Mouse (Mus musculus) Patski (cell line): ENCODE data around the gene Ess2. TPM values are rescaled to one million over a fixed set of nuclear protein-coding genes. Genes with fewer than 3 reads are reported as not detected.
A peak's percentile ranks its signal among the peaks of the same experiment; 100 is the strongest.

Source experiments
- ATAC-seq: fragments of 100-300 bp; one replicate; pipeline ENCODE4 v1.8.0; 2021
- CTCF ChIA-PET: fragments of 350-600 bp; sonication (Branson Sonifier 250); formaldehyde crosslinking; loops from one replicate; lab custom pipeline; 2022; ENCODE audit warnings: inconsistent platforms; lab: Charles Lee
- POLR2A ChIA-PET: fragments of 350-600 bp; sonication (Branson Sonifier 250); formaldehyde crosslinking; loops from one replicate; lab custom pipeline; 2022; ENCODE audit warnings: antibody characterized with exemption, inconsistent platforms; lab: Charles Lee
- DNase-seq: peaks from one replicate; pipeline ENCODE4 v3.0.0-alpha.2; 2011; ENCODE audit warnings: low read depth, low spot score
- H3K27me3 ChIP-seq: fragments of 371-371 bp; one replicate; pipeline ENCODE4 v1.5.1; 2021
- CTCF ChIP-seq: fragments of 100-300 bp; IDR thresholded peaks from one replicate; pipeline ENCODE4 v1.5.1; 2021
- in situ Hi-C: fragments of 300-500 bp; cut with MboI; formaldehyde crosslinking; loops from 3 replicates; pipeline ENCODE4 v1.11.1; 2018; ENCODE audit warnings: low pct_unique_long_range_greater_than_20kb, mixed read lengths
- polyA plus RNA-seq: library from polyadenylated mRNA; unstranded; gene quantifications from one replicate; pipeline ENCODE4 v1.2.3, GENCODE M21; 2021

Ess2 gene
- polyA plus RNA-seq, 1 experiment from 2014 or later, result 25.7 TPM

GRCm38 (mm10) chr16:17936776-17937175 is 25.6 kb upstream of the Ess2 start:
- no peak for DNase-seq
- H3K27me3 ChIP-seq, result peaks cover 32% of the 10 kb centered on the region
- ATAC-seq, result no peak
- in situ Hi-C loops, result no loop called here
- no peak for TF ChIP-seq CTCF
- POLR2A ChIA-PET, result interaction anchor here (0.8 kb wide), 1 partner anchor 9 kb away, joined by 4 read pairs; the partner anchor contains the start of gene Slc25a1
- CTCF ChIA-PET, result interaction anchor here (2.7 kb wide), 1 partner anchor 8 kb away, joined by 19 read pairs; the partner anchor contains the start of gene Slc25a1

- ATAC-seq (no peak), DNase-seq (no peak)
- ChIA-PET CTCF (no interaction called here), POLR2A (no interaction called here)
- in situ Hi-C loops, result no loop called here
- peaks cover 32% of the 10 kb centered on the region for H3K27me3 ChIP-seq
- no peak for TF ChIP-seq CTCF
Observed at GRCm38 (mm10) chr16:17934445-17934910, 23.3 kb upstream of the Ess2 start.

GRCm38 (mm10) chr16:17933594-17934444 is 22.7 kb upstream of the Ess2 start:
- DNase-seq (no peak), ATAC-seq (no peak)
- POLR2A ChIA-PET, result no interaction called here
- TF ChIP-seq CTCF, result no peak
- peaks cover 32% of the 10 kb centered on the region for H3K27me3 ChIP-seq
- CTCF ChIA-PET, result no interaction called here
- in situ Hi-C loops, result no loop called here

- H3K27me3 ChIP-seq, result peaks cover 21% of the 10 kb centered on the region
- in situ Hi-C loops, result no loop called here
- DNase-seq, result no peak
- POLR2A ChIA-PET, result no interaction called here
- no peak for ATAC-seq
- CTCF ChIA-PET, result no interaction called here
- no peak for TF ChIP-seq CTCF
Observed at GRCm38 (mm10) chr16:17931906-17932460, 20.8 kb upstream of the Ess2 start.

GRCm38 (mm10) chr16:17929631-17930030 is 18.5 kb upstream of the Ess2 start:
- TF ChIP-seq CTCF, result no peak
- peaks cover 6% of the 10 kb centered on the region for H3K27me3 ChIP-seq
- CTCF ChIA-PET, result interaction anchor here (1.0 to 2.2 kb wide), 5 partner anchors 9 to 118 kb away, joined by 3 to 19 read pairs (median 4); no protein-coding TSS in a partner anchor
- DNase-seq, result no peak
- ATAC-seq, result no peak
- POLR2A ChIA-PET, result interaction anchor here (1.3 kb wide), 1 partner anchor 11 kb away, joined by 3 read pairs; no protein-coding TSS in a partner anchor
- in situ Hi-C loops, result no loop called here

GRCm38 (mm10) chr16:17929211-17929610 is 18.1 kb upstream of the Ess2 start:
- ChIA-PET CTCF (interaction anchor here (1.1 to 2.2 kb wide), 6 partner anchors 9 to 118 kb away, joined by 3 to 19 read pairs (median 3); no protein-coding TSS in a partner anchor), POLR2A (interaction anchor here (0.6 to 1.3 kb wide), 3 partner anchors 9 to 57 kb away, joined by 3 to 4 read pairs (median 3); no protein-coding TSS in a partner anchor)
- H3K27me3 ChIP-seq, result peaks cover 2% of the 10 kb centered on the region
- in situ Hi-C loops, result no loop called here
- no peak for TF ChIP-seq CTCF
- no peak for ATAC-seq
- DNase-seq, result no peak

- DNase-seq (peak; percentile 53), ATAC-seq (peak; percentile 75)
- ChIA-PET CTCF (interaction anchor here (1.0 to 2.2 kb wide), 7 partner anchors 10 to 119 kb away, joined by 3 to 19 read pairs (median 3); no protein-coding TSS in a partner anchor), POLR2A (interaction anchor here (0.6 to 1.3 kb wide), 3 partner anchors 10 to 57 kb away, joined by 3 to 4 read pairs (median 3); no protein-coding TSS in a partner anchor)
- H3K27me3 ChIP-seq, result no peaks in the 10 kb centered on the region
- in situ Hi-C loops, result no loop called here
- no peak for TF ChIP-seq CTCF
Observed at GRCm38 (mm10) chr16:17928627-17929104, 17.5 kb upstream of the Ess2 start.

- in situ Hi-C loops, result no loop called here
- TF ChIP-seq CTCF, result no peak
- H3K27me3 ChIP-seq, result no peaks in the 10 kb centered on the region
- CTCF ChIA-PET, result interaction anchor here (1.0 to 2.2 kb wide), 6 partner anchors 10 to 62 kb away, joined by 3 to 19 read pairs (median 3); no protein-coding TSS in a partner anchor
- POLR2A ChIA-PET, result interaction anchor here (1.1 to 1.4 kb wide), 3 partner anchors 8 to 12 kb away, joined by 3 to 4 read pairs (median 4); no protein-coding TSS in a partner anchor
- DNase-seq (no peak), ATAC-seq (peak; percentile 73)
Observed at GRCm38 (mm10) chr16:17928087-17928580, 17.0 kb upstream of the Ess2 start, which contains the start of gene Slc25a1. Slc25a1 (minus strand) TSS chr16:17928219.

GRCm38 (mm10) chr16:17927351-17928082 is 16.4 kb upstream of the Ess2 start:
- TF ChIP-seq CTCF, result no peak
- ATAC-seq (peak; percentile 2), DNase-seq (no peak)
- ChIA-PET CTCF (interaction anchor here (1.0 to 2.2 kb wide), 2 partner anchors 11 to 13 kb away, joined by 3 to 19 read pairs; no protein-coding TSS in a partner anchor), POLR2A (interaction anchor here (1.4 kb wide), 1 partner anchor 9 kb away, joined by 4 read pairs; no protein-coding TSS in a partner anchor)
- in situ Hi-C loops, result no loop called here
- H3K27me3 ChIP-seq, result no peaks in the 10 kb centered on the region
